Mouse (Mus musculus): ENCODE measurements around the gene Crybb2.

DNA sequence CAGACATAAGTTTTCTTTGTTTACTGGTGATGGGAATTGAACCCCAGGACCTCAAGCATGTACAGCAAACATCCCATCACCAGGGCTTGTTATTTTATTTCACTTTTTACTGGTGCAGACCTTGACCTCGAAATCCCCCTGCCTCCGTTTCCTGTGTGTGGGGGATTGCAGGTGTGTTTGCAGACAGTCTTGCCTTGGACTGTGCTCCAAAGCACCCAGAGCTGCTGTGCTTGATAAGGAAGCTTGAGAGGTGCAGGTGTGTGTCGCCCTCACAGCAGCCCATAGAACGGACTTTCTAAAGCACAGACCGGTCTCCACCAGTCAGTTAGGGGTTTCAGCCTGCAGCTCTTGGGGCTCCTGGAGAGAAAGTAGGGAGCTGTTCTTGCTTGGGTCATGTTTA is 43.2 kb downstream of the Crybb2 start:
- TF ChIP-seq EP300 (IDR thresholded peaks at IDR 0.05; ENCODE audit: low read depth) = no peak
- TF ChIP-seq CTCF (IDR thresholded peaks at IDR 0.05; ENCODE audit: low read depth) = no peak

Data from heart, postnatal 0 days (tissue).